Mouse (Mus musculus): Measurements from ENCODE around the gene Elmsan1. TPM values are rescaled to one million over a fixed set of nuclear protein-coding genes. Genes with fewer than 3 reads are reported as not detected.

Elmsan1 gene
- polyA plus RNA-seq, 1 experiment from 2014 or later = 11.3 TPM

- 3% methylated on average over 17 of the region's 17 CpGs for WGBS
- peak overlapping the region; percentile 60 for H3K4me2 ChIP-seq
- H3K36me3 ChIP-seq (ENCODE audit: insufficient read depth) = no peaks in the 10 kb centered on the region
- H3K4me3 ChIP-seq (ENCODE audit: low read depth, low read length) = peak overlapping the region; percentile 34
- DNase-seq (peak; percentile 79), ATAC-seq (ENCODE audit: insufficient read depth) (peak; percentile 44; the same call in 1 of the 2 replicates)
- no peaks in the 10 kb centered on the region for H3K9me3 ChIP-seq (ENCODE audit: low read depth, low read length)
- H3K27me3 ChIP-seq (ENCODE audit: insufficient read depth, low read length) = no peaks in the 10 kb centered on the region
- no peak overlapping the region for H3K27ac ChIP-seq (ENCODE audit: low read depth)
- H3K4me1 ChIP-seq (ENCODE audit: insufficient read depth) = no peaks in the 10 kb centered on the region
- no peak for TF ChIP-seq CTCF (IDR thresholded peaks at IDR 0.05; ENCODE audit: low read depth)
- peak overlapping the region; percentile 47 for H3K9ac ChIP-seq
These were observed 3.8 kb upstream of the Elmsan1 start for GRCm38 (mm10) chr12:84222405-84222961.

DNA sequence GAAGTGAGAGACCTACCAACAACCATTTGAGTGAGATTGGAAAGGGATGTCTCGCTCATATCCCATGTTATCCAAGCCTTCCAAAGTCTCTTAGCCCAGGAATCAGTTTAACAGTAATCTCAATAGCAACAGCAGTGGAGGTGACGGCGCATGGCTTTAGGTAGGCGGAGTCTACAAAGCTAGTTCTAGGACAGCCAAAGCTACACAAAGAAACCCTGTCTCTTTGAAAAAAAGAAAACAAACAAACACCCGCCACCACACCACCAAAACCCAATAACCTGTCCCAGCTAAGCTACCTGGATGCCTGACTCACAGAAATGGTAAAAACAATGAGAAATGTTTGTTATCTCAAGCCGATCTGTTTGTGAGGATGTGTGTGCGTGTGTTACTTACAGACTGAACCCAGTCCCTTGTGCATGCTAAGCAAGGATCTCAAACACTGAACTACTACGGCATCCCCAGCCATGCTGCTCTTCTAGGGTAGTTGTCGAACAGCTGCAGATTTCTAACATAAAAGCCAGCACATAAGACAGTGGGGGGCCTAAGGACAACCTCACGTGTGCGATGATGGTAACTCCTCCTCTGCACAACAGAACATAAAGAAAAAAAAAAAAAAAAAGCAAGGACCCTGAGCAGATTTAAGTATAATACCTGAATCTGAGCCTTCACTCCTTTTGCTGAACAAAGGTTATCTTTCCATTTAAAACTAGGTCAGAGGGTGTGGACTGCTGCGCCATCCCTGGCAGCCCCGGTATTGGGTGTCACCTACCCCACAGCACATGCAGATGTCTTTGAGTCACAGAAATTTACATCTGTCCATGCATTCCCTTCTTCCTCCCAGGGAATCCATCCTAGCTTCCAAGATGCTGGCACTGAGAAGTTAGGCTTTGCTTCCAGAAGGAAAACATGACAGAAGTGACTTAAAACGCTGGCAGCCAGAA, 2.5 kb upstream of the Elmsan1 start:
- ATAC-seq (ENCODE audit: insufficient read depth) (no peak), DNase-seq (no peak)
- Histone ChIP-seq H3K4me1 (ENCODE audit: insufficient read depth) (peaks cover 2% of the 10 kb centered on the region), H3K36me3 (ENCODE audit: insufficient read depth) (peaks cover under 1% of the 10 kb centered on the region; the same call in 1 of the 2 replicates), H3K4me2 (no peak overlapping the region), H3K9ac (no peak overlapping the region), H3K27me3 (ENCODE audit: insufficient read depth, low read length) (no peaks in the 10 kb centered on the region), H3K27ac (ENCODE audit: low read depth) (no peak overlapping the region), H3K9me3 (ENCODE audit: low read depth, low read length) (no peaks in the 10 kb centered on the region), H3K4me3 (ENCODE audit: low read depth, low read length) (no peak overlapping the region)
- no peak for TF ChIP-seq CTCF (IDR thresholded peaks at IDR 0.05; ENCODE audit: low read depth)
- WGBS = 71% methylated on average over 14 of the region's 14 CpGs

- H3K4me3 ChIP-seq (ENCODE audit: low read depth, low read length) = no peak overlapping the region
- no peak overlapping the region for H3K27ac ChIP-seq (ENCODE audit: low read depth)
- H3K27me3 ChIP-seq (ENCODE audit: insufficient read depth, low read length) = no peaks in the 10 kb centered on the region
- H3K9me3 ChIP-seq (ENCODE audit: low read depth, low read length) = no peaks in the 10 kb centered on the region
- H3K9ac ChIP-seq = no peak overlapping the region
- ATAC-seq (ENCODE audit: insufficient read depth) = no peak
- peaks cover 9% of the 10 kb centered on the region for H3K4me1 ChIP-seq (ENCODE audit: insufficient read depth)
- TF ChIP-seq CTCF (IDR thresholded peaks at IDR 0.05; ENCODE audit: low read depth) = no peak
- H3K36me3 ChIP-seq (ENCODE audit: insufficient read depth) = peaks cover 5% of the 10 kb centered on the region; the same call in 1 of the 2 replicates
- 82% methylated on average over 4 of the region's 4 CpGs for WGBS
- DNase-seq = no peak
- no peak overlapping the region for H3K4me2 ChIP-seq
These were observed 1.8 kb upstream of the Elmsan1 start for GRCm38 (mm10) chr12:84220515-84220914.

DNA sequence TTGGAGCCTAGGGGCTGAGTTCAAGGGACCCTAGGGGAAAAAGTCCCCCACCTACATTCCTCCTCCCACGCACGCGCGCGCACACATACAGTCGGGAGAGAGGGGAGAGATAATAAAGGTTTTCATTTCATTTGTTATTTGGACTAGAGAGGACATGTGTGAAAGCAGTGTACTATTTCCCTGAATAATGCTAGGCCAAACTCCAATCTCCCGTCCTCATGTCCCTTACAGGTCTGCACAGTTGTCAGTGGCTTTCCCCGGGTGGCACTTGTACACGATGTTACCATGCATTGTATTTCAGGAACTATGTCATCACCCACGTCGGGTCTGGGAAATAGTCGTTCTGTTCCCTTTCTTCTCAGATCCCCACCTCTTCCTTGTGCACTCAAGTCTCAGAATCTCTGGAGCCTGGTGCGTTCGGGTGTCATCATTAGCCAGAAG, 460 bp upstream of the Elmsan1 start:
- peak overlapping the region; percentile 75 for H3K4me2 ChIP-seq
- H3K9me3 ChIP-seq (ENCODE audit: low read depth, low read length) = no peaks in the 10 kb centered on the region
- no peak for DNase-seq
- peak overlapping the region; percentile 85 for H3K4me3 ChIP-seq (ENCODE audit: low read depth, low read length)
- WGBS = 6% methylated on average over 14 of the region's 14 CpGs
- H3K27me3 ChIP-seq (ENCODE audit: insufficient read depth, low read length) = no peaks in the 10 kb centered on the region
- peak overlapping the region; percentile 94 for H3K27ac ChIP-seq (ENCODE audit: low read depth)
- peaks cover 13% of the 10 kb centered on the region; the same call in 1 of the 2 replicates for H3K36me3 ChIP-seq (ENCODE audit: insufficient read depth)
- H3K9ac ChIP-seq = peak overlapping the region; percentile 97
- no peak for TF ChIP-seq CTCF (IDR thresholded peaks at IDR 0.05; ENCODE audit: low read depth)
- H3K4me1 ChIP-seq (ENCODE audit: insufficient read depth) = peaks cover 20% of the 10 kb centered on the region
- peak; percentile 9; the same call in 1 of the 2 replicates for ATAC-seq (ENCODE audit: insufficient read depth)

GRCm38 (mm10) chr12:84217508-84218131, 1.1 kb downstream of the Elmsan1 start:
- H3K4me3 ChIP-seq (ENCODE audit: low read depth, low read length) = peak overlapping the region; percentile 85
- peak overlapping the region; percentile 97 for H3K9ac ChIP-seq
- no peaks in the 10 kb centered on the region for H3K9me3 ChIP-seq (ENCODE audit: low read depth, low read length)
- H3K27me3 ChIP-seq (ENCODE audit: insufficient read depth, low read length) = no peaks in the 10 kb centered on the region
- DNase-seq (peak; percentile 82), ATAC-seq (ENCODE audit: insufficient read depth) (peak; percentile 58)
- H3K4me2 ChIP-seq = peak overlapping the region; percentile 75
- WGBS = 5% methylated on average over 21 of the region's 21 CpGs
- H3K4me1 ChIP-seq (ENCODE audit: insufficient read depth) = peaks cover 23% of the 10 kb centered on the region
- H3K36me3 ChIP-seq (ENCODE audit: insufficient read depth) = peaks cover 15% of the 10 kb centered on the region; the same call in 1 of the 2 replicates
- H3K27ac ChIP-seq (ENCODE audit: low read depth) = peak overlapping the region; percentile 94
- no peak for TF ChIP-seq CTCF (IDR thresholded peaks at IDR 0.05; ENCODE audit: low read depth)

- peak overlapping the region; percentile 75 for H3K4me2 ChIP-seq
- 16% methylated on average over 4 of the region's 4 CpGs for WGBS
- peaks cover 26% of the 10 kb centered on the region for H3K4me1 ChIP-seq (ENCODE audit: insufficient read depth)
- no peak for TF ChIP-seq CTCF (IDR thresholded peaks at IDR 0.05; ENCODE audit: low read depth)
- peaks cover 15% of the 10 kb centered on the region; the same call in 1 of the 2 replicates for H3K36me3 ChIP-seq (ENCODE audit: insufficient read depth)
- H3K27me3 ChIP-seq (ENCODE audit: insufficient read depth, low read length) = no peaks in the 10 kb centered on the region
- peak overlapping the region; percentile 97 for H3K9ac ChIP-seq
- H3K9me3 ChIP-seq (ENCODE audit: low read depth, low read length) = no peaks in the 10 kb centered on the region
- ATAC-seq (ENCODE audit: insufficient read depth) (no peak), DNase-seq (no peak)
- H3K27ac ChIP-seq (ENCODE audit: low read depth) = peak overlapping the region; percentile 94
- H3K4me3 ChIP-seq (ENCODE audit: low read depth, low read length) = peak overlapping the region; percentile 85
These were observed 1.6 kb downstream of the Elmsan1 start for GRCm38 (mm10) chr12:84217111-84217507.

Data from lung, embryonic 14.5 days (tissue).